Mouse (Mus musculus) intestine, embryonic 16.5 days (tissue): ENCODE measurements around the gene Gm20604. TPM values are rescaled to one million over a fixed set of nuclear protein-coding genes. Genes with fewer than 3 reads are reported as not detected.

Experiments
- ATAC-seq: fragments of 200-750 bp; cut with Nextera tagmentation; 2 replicates; pipeline ENCODE4 v1.8.0; 2017; ENCODE audit warnings: moderate TSS enrichment, moderate library complexity
- H3K27ac ChIP-seq: fragments of 300-500 bp; sonication (generic); 2 replicates; pipeline ENCODE4 v1.5.1; 2014; ENCODE audit warnings: mild to moderate bottlenecking, low read length
- H3K27me3 ChIP-seq: fragments of 300-500 bp; sonication (generic); replicated peaks from 2 replicates; pipeline ENCODE4 v1.6.1; 2014; ENCODE audit warnings: low read length, control low read depth, mixed read lengths; ENCODE audit not compliant: control insufficient read depth, insufficient read depth
- H3K36me3 ChIP-seq: fragments of 300-500 bp; sonication (generic); 2 replicates; pipeline ENCODE4 v1.6.1; 2014; ENCODE audit warnings: low read length, control low read depth; ENCODE audit not compliant: control insufficient read depth, insufficient read depth
- H3K4me1 ChIP-seq: fragments of 300-500 bp; sonication (generic); 2 replicates; pipeline ENCODE4 v1.6.1; 2014; ENCODE audit warnings: low read length, control low read depth, mixed read lengths; ENCODE audit not compliant: control insufficient read depth, insufficient read depth
- H3K4me2 ChIP-seq: fragments of 300-500 bp; sonication (generic); 2 replicates; pipeline ENCODE4 v1.6.1; 2014; ENCODE audit warnings: low read depth, low read length, control low read depth
- H3K4me3 ChIP-seq: fragments of 300-500 bp; sonication (generic); 2 replicates; pipeline ENCODE4 v1.5.1; 2014; ENCODE audit warnings: mild to moderate bottlenecking, low read length
- H3K9ac ChIP-seq: fragments of 300-500 bp; sonication (generic); 2 replicates; pipeline ENCODE4 v1.6.1; 2014; ENCODE audit warnings: low read depth, low read length
- H3K9me3 ChIP-seq: fragments of 300-500 bp; sonication (generic); 2 replicates; pipeline ENCODE4 v1.6.1; 2016; ENCODE audit warnings: low read length, control low read depth; ENCODE audit not compliant: control insufficient read depth
- WGBS: fragments of 180-500 bp; shearing (Covaris S2); extraction: QIAGEN DNeasy Blood & Tissue Kit; methylation state at CpG from one replicate; pipeline ENCODE4 v1.1.7; 2014; 5-methylcytosine and 5-hydroxymethylcytosine counted together
- polyA plus RNA-seq: library from polyadenylated mRNA; unstranded; fragments of >200 nt; fragmentation: Nextera tagmentation; extraction: Ambion mirVana; gene quantifications from 2 replicates; pipeline ENCODE4 v1.2.1, GENCODE M21; 2015

The Gm20604 gene
- 17.7 and 19.0 TPM in 2 replicates for polyA plus RNA-seq

GRCm38 (mm10) chr12:102758403-102758756 is at the start of gene Gm20604:
Gene Gm20604 (minus strand): TSS chr12:102758672.
- H3K27ac ChIP-seq, result peak within 1 kb of the TSS; percentile 94
- peaks cover 11% of the 10 kb centered on the region for H3K4me1 ChIP-seq
- no peaks in the 10 kb centered on the region for H3K9me3 ChIP-seq
- peak within 1 kb of the TSS; percentile 70 for H3K4me3 ChIP-seq
- H3K36me3 ChIP-seq, result 0 out of 2 replicates have a peak, but pooled peaks cover 7% of the 10 kb centered on the region
- peak within 1 kb of the TSS; percentile 85 for H3K4me2 ChIP-seq
- ATAC-seq, result no peak
- WGBS, result under 1% methylated on average over 10 of the region's 10 CpGs
- H3K9ac ChIP-seq, result peak within 1 kb of the TSS; percentile 80
- H3K27me3 ChIP-seq, result no peaks in the 10 kb centered on the region

- WGBS, result 92% methylated on average over 2 of the region's 2 CpGs
- ATAC-seq, result no peak
- H3K9ac ChIP-seq, result no peak overlapping the region
- H3K9me3 ChIP-seq, result no peaks in the 10 kb centered on the region
- no peaks in the 10 kb centered on the region for H3K36me3 ChIP-seq
- H3K4me2 ChIP-seq, result no peak overlapping the region
- H3K4me3 ChIP-seq, result no peak overlapping the region
- no peak overlapping the region for H3K27ac ChIP-seq
- H3K4me1 ChIP-seq, result no peaks in the 10 kb centered on the region
- no peaks in the 10 kb centered on the region for H3K27me3 ChIP-seq
These were observed 41.1 kb upstream of the Gm20604 start for GRCm38 (mm10) chr12:102799528-102799927.

GRCm38 (mm10) chr12:102787927-102788326 is 29.5 kb upstream of the Gm20604 start:
- Histone ChIP-seq H3K4me2 (no peak overlapping the region), H3K27me3 (no peaks in the 10 kb centered on the region), H3K9ac (no peak overlapping the region), H3K9me3 (no peaks in the 10 kb centered on the region), H3K36me3 (peaks cover 15% of the 10 kb centered on the region; the same call in 1 of the 2 replicates), H3K27ac (no peak overlapping the region), H3K4me1 (no peaks in the 10 kb centered on the region), H3K4me3 (no peak overlapping the region)
- peak; percentile 42; the same call in 1 of the 2 replicates for ATAC-seq
- 80% methylated on average over 7 of the region's 7 CpGs for WGBS

GRCm38 (mm10) chr12:102785593-102785985 is 27.1 kb upstream of the Gm20604 start:
- 82% methylated on average over 5 of the region's 5 CpGs for WGBS
- no peak for ATAC-seq

GRCm38 (mm10) chr12:102784899-102785592 is 26.6 kb upstream of the Gm20604 start:
- Histone ChIP-seq H3K4me3 (no peak overlapping the region), H3K27ac (no peak overlapping the region), H3K4me1 (no peaks in the 10 kb centered on the region), H3K27me3 (no peaks in the 10 kb centered on the region), H3K4me2 (no peak overlapping the region), H3K9me3 (no peaks in the 10 kb centered on the region), H3K9ac (no peak overlapping the region), H3K36me3 (peaks cover 10% of the 10 kb centered on the region; the same call in 1 of the 2 replicates)
- 84% methylated on average over 19 of the region's 19 CpGs for WGBS
- no peak for ATAC-seq

More at GRCm38 (mm10) chr12:102785593-102785985, 27.1 kb upstream of the Gm20604 start:
- H3K4me3 ChIP-seq, result no peak overlapping the region
- H3K4me1 ChIP-seq, result no peaks in the 10 kb centered on the region
- no peaks in the 10 kb centered on the region for H3K9me3 ChIP-seq
- no peaks in the 10 kb centered on the region for H3K27me3 ChIP-seq
- H3K36me3 ChIP-seq, result peaks cover 14% of the 10 kb centered on the region; the same call in 1 of the 2 replicates
- H3K9ac ChIP-seq, result no peak overlapping the region
- no peak overlapping the region for H3K27ac ChIP-seq
- H3K4me2 ChIP-seq, result no peak overlapping the region

- H3K9me3 ChIP-seq, result no peaks in the 10 kb centered on the region
- no peak for ATAC-seq
- H3K36me3 ChIP-seq, result peaks cover 6% of the 10 kb centered on the region; the same call in 1 of the 2 replicates
- no peak overlapping the region for H3K27ac ChIP-seq
- no peak overlapping the region for H3K4me3 ChIP-seq
- no peaks in the 10 kb centered on the region for H3K4me1 ChIP-seq
- 92% methylated on average over 5 of the region's 5 CpGs for WGBS
- H3K27me3 ChIP-seq, result no peaks in the 10 kb centered on the region
- H3K4me2 ChIP-seq, result no peak overlapping the region
- H3K9ac ChIP-seq, result no peak overlapping the region
These were observed 24.4 kb upstream of the Gm20604 start for GRCm38 (mm10) chr12:102782841-102783240.

GRCm38 (mm10) chr12:102779452-102779851 is 21.0 kb upstream of the Gm20604 start:
- H3K27ac ChIP-seq, result no peak overlapping the region
- peaks cover 8% of the 10 kb centered on the region; the same call in 1 of the 2 replicates for H3K36me3 ChIP-seq
- no peak overlapping the region for H3K4me2 ChIP-seq
- H3K9ac ChIP-seq, result no peak overlapping the region
- 43% methylated on average over 3 of the region's 3 CpGs for WGBS
- H3K4me3 ChIP-seq, result no peak overlapping the region
- ATAC-seq, result peak; percentile 66; the same call in 1 of the 2 replicates
- H3K9me3 ChIP-seq, result no peaks in the 10 kb centered on the region
- H3K4me1 ChIP-seq, result no peaks in the 10 kb centered on the region
- H3K27me3 ChIP-seq, result no peaks in the 10 kb centered on the region

- 84% methylated on average over 5 of the region's 5 CpGs for WGBS
- Histone ChIP-seq H3K4me3 (no peak overlapping the region), H3K9ac (no peak overlapping the region), H3K4me2 (no peak overlapping the region), H3K27ac (no peak overlapping the region), H3K36me3 (peaks cover 8% of the 10 kb centered on the region; the same call in 1 of the 2 replicates), H3K4me1 (no peaks in the 10 kb centered on the region), H3K27me3 (no peaks in the 10 kb centered on the region), H3K9me3 (no peaks in the 10 kb centered on the region)
- no peak for ATAC-seq
These were observed 19.7 kb upstream of the Gm20604 start for GRCm38 (mm10) chr12:102778151-102778550.

GRCm38 (mm10) chr12:102776035-102776434 is 17.6 kb upstream of the Gm20604 start:
- Histone ChIP-seq H3K4me3 (no peak overlapping the region), H3K27me3 (no peaks in the 10 kb centered on the region), H3K36me3 (peaks cover 17% of the 10 kb centered on the region), H3K4me1 (no peaks in the 10 kb centered on the region), H3K27ac (no peak overlapping the region), H3K4me2 (no peak overlapping the region), H3K9me3 (no peaks in the 10 kb centered on the region; the same call in 1 of the 2 replicates), H3K9ac (no peak overlapping the region)
- no peak for ATAC-seq
- WGBS, result 95% methylated on average over 14 of the region's 14 CpGs
